Mouse (Mus musculus): ENCODE measurements at regions not wholly inside any gene's neighbourhood (a gene's known extent, or its start where the extent isn't known, plus 50 kb on each side); places are given as distances from the start of the nearest gene placed in this dataset.

DNA sequence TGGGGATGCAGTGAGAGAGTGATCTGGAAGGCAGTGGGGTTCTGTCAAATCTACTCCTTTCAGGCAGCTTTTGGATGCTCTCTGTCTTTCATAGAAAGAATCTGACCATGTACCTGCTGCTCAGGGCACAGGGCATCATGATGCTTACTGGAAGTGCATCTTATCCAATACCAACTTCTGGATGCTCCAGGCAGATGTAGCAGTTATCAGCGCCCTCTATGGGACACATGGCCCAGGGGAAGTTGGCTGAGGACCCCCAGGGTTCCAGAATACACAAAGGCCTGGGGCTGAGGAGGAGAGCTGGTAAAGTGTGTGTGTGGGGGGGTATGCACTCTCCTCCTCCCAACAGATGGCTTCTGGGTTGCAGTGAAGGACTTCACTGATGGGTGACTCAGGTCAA is 162.1 kb upstream of the Zc3h12a start:
- no peak overlapping the region for H3K4me2 ChIP-seq
- ATAC-seq (ENCODE audit: insufficient number of reproducible peaks, low FRiP score, low TSS enrichment, low read depth) = no peak
- WGBS = 29% methylated on average over 1 of the region's 1 CpGs

DNA sequence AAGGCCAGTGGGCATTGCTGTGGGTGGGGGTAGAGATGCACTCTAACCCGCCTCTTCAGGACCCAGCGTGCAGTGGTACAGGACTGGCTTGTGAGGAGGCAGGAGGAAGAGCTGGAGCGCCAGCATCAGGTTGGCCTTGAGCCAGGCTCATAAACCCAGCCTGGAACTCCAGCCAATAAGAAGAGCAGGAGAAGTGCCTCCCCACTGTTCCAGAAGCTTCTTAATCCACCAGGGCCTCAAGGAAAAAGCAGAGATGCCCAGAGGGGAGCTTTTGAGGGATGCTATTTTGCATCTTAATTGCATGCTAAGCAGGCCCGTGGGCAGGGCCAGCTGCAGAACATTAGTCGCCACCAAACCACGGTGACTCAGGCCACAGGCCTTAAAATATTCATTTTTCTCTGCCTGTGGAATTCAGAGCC is 161.4 kb upstream of the Zc3h12a start:
- Histone ChIP-seq H3K36me3 (no peaks in the 10 kb centered on the region), H3K27ac (no peak overlapping the region), H3K9ac (no peak overlapping the region), H3K27me3 (no peaks in the 10 kb centered on the region), H3K9me3 (no peaks in the 10 kb centered on the region), H3K4me2 (no peak overlapping the region), H3K4me3 (no peak overlapping the region), H3K4me1 (peaks cover 4% of the 10 kb centered on the region; the same call in 1 of the 2 replicates)
- ATAC-seq (ENCODE audit: insufficient number of reproducible peaks, low FRiP score, low TSS enrichment, low read depth) = no peak
- 32% methylated on average over 6 of the region's 6 CpGs for WGBS

More for the DNA sequence above, 162.1 kb upstream of the Zc3h12a start:
- H3K9ac ChIP-seq = no peak overlapping the region
- H3K4me3 ChIP-seq = no peak overlapping the region
- H3K27ac ChIP-seq = no peak overlapping the region
- H3K27me3 ChIP-seq = no peaks in the 10 kb centered on the region
- peaks cover 4% of the 10 kb centered on the region; the same call in 1 of the 2 replicates for H3K4me1 ChIP-seq
- no peaks in the 10 kb centered on the region for H3K36me3 ChIP-seq
- H3K9me3 ChIP-seq = no peaks in the 10 kb centered on the region

DNA sequence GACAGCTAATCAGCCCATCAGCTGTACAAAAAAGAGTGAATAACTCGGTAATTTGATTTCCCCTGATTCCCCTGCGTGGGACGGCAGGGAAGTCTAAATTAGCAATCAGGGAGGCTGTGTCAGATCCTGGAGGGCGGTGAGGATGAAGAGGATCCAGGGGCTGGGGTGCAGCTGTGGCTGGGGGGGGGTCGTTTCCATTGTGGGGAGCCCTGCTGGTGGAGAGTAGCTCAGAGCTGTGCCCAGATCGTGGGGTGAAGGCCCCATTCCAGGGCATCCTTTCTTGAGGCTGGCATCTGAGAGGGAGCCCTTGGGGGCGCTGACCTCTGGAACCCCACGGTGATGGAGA is 155.3 kb upstream of the Zc3h12a start:
- Histone ChIP-seq H3K27me3 (peaks cover 27% of the 10 kb centered on the region), H3K4me2 (no peak overlapping the region), H3K4me3 (no peak overlapping the region), H3K9me3 (no peaks in the 10 kb centered on the region), H3K9ac (no peak overlapping the region), H3K4me1 (no peaks in the 10 kb centered on the region), H3K27ac (no peak overlapping the region), H3K36me3 (no peaks in the 10 kb centered on the region)
- ATAC-seq (ENCODE audit: insufficient number of reproducible peaks, low FRiP score, low TSS enrichment, low read depth) = no peak
- 28% methylated on average over 8 of the region's 8 CpGs for WGBS

DNA sequence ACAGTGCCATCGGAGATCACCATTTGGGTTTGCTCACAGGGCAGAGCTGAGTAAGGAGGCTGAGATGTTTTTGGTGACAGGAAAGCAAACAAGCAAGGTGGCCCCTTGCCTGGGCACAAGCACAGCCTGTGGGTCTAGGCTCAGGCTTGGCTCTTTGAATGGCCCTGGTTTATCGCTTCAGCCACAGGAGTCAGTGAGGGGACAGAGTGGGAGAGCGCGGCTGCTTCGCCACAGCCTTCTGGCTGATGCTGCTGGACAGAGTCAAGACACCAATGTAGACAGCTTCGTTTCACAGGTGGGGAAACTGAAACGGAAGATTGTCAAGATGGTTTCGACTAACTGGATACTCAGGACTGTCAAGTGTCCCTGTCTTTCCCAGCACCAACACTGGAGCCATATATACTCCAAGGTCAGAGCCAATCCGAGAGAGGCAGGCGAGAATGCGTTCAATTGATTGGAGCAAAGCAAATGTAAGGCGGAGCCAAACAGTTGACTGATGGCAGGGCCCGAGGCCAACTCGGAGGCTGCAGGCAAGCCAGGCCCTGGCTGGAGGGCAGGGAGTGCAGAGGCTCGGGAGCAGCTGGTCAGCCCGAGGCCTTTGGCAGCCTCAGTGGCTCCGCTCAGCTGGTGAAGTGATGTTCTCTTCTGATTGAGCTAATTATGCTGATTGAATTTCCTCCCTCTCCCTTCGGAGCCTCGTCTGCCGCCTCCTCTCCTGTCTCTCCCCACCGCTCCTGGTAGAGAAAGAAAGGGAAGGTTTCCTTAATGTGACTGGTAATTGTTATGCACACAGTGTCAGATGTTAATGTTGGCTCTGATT is 154.7 kb upstream of the Zc3h12a start:
- H3K36me3 ChIP-seq = no peaks in the 10 kb centered on the region
- no peak overlapping the region for H3K4me2 ChIP-seq
- no peak overlapping the region for H3K9ac ChIP-seq
- no peak overlapping the region for H3K4me3 ChIP-seq
- no peaks in the 10 kb centered on the region for H3K9me3 ChIP-seq
- no peaks in the 10 kb centered on the region for H3K4me1 ChIP-seq
- H3K27me3 ChIP-seq = peaks cover 32% of the 10 kb centered on the region
- WGBS = 10% methylated on average over 21 of the region's 21 CpGs
- peak overlapping the region; percentile 61; the same call in 1 of the 2 replicates for H3K27ac ChIP-seq
- ATAC-seq (ENCODE audit: insufficient number of reproducible peaks, low FRiP score, low TSS enrichment, low read depth) = no peak

DNA sequence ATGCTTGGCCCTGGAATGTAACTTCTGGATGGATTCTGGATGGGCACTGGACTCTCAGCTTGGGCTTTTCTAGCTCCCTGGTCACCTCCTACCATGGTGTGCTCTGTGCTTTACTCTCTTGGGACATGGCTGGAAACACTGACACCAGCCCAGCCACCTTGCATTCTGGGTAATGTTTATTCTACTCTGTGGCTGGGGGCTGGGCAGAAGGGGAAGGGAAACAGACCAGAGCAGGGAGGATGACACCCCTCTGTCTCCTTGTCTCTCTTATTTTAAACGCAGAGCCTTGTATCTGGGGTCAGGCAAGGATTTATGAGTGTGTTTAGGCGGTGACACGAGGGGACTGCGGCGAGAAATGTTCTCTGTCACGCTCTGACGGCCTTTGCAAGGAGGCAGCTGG is 151.5 kb upstream of the Zc3h12a start:
- Histone ChIP-seq H3K9ac (no peak overlapping the region), H3K9me3 (no peaks in the 10 kb centered on the region), H3K27ac (no peak overlapping the region), H3K27me3 (peaks cover 64% of the 10 kb centered on the region), H3K4me3 (no peak overlapping the region), H3K36me3 (no peaks in the 10 kb centered on the region), H3K4me1 (no peaks in the 10 kb centered on the region), H3K4me2 (no peak overlapping the region)
- ATAC-seq (ENCODE audit: insufficient number of reproducible peaks, low FRiP score, low TSS enrichment, low read depth) = no peak
- WGBS = 45% methylated on average over 7 of the region's 7 CpGs

DNA sequence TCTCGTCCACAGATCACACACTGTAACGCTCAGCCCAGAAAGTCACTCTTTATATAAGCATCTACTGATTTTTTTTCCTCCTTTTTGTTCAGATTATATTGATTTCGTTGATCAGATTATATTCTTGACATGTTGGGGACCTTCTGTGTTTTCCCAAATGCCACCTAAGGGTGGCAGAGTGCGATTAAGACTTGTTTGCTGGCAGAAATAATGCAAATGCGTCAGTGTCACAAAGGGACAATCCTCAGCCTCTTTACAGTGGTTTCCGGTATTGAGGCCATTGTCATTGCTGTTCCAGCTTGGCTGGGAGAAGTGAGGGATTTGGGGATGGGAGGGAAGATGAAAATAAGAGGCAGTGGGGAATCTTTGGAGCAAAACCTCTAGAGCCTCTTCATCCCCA is 149.2 kb upstream of the Zc3h12a start:
- no peaks in the 10 kb centered on the region for H3K36me3 ChIP-seq
- no peak overlapping the region for H3K4me2 ChIP-seq
- no peak overlapping the region for H3K4me3 ChIP-seq
- H3K9me3 ChIP-seq = no peaks in the 10 kb centered on the region
- H3K4me1 ChIP-seq = no peaks in the 10 kb centered on the region
- WGBS = 67% methylated on average over 6 of the region's 6 CpGs
- no peak for ATAC-seq (ENCODE audit: insufficient number of reproducible peaks, low FRiP score, low TSS enrichment, low read depth)
- peaks cover 62% of the 10 kb centered on the region for H3K27me3 ChIP-seq
- no peak overlapping the region for H3K9ac ChIP-seq
- no peak overlapping the region for H3K27ac ChIP-seq

DNA sequence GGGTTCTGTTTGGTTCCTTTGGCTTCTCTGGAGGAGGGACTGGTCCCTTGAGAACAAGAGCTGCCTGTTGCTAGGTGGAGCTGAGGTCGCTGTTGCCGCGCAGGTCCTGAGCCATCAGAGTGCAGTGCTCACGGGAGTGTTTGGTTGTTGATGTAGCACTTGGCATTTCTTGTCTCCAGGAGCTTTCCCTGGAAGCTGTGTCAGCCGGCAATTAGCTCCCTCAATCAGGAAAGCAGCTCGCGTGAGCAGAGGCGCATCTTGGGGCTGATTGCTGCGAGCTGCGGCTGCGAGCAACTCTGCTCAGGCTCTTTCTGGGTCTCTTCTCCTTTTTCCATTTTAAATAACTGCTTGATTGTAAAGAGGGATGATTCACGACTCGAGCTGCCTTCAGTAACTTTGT is 147.6 kb upstream of the Zc3h12a start:
- H3K9me3 ChIP-seq = no peaks in the 10 kb centered on the region
- H3K9ac ChIP-seq = no peak overlapping the region
- H3K4me2 ChIP-seq = no peak overlapping the region
- no peak overlapping the region for H3K4me3 ChIP-seq
- no peak overlapping the region for H3K27ac ChIP-seq
- peaks cover 63% of the 10 kb centered on the region for H3K27me3 ChIP-seq
- no peaks in the 10 kb centered on the region for H3K4me1 ChIP-seq
- no peaks in the 10 kb centered on the region for H3K36me3 ChIP-seq
- WGBS = 2% methylated on average over 13 of the region's 13 CpGs
- ATAC-seq (ENCODE audit: insufficient number of reproducible peaks, low FRiP score, low TSS enrichment, low read depth) = no peak

DNA sequence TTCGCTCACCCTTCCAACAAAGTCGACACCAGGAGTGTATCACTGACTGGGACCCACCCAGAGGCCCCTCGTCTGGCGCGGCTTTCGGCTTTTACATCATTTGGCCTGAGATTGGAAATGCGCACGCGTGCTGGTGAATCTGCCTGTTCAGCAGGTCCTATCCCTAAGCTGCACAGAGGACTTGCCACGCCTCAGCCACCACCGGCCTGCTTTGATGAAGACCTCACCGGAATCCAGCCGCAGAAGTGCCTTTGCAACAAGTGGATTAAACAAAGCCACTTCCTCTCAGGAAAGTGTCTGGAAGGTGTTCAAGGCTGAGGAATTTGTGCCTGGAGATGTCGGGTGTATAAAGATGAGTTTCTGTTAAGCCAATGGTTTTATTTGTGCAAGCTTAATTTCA is 143.3 kb upstream of the Zc3h12a start:
- no peak overlapping the region for H3K9ac ChIP-seq
- no peaks in the 10 kb centered on the region for H3K4me1 ChIP-seq
- 75% methylated on average over 14 of the region's 14 CpGs for WGBS
- no peak overlapping the region for H3K4me2 ChIP-seq
- no peak for ATAC-seq (ENCODE audit: insufficient number of reproducible peaks, low FRiP score, low TSS enrichment, low read depth)
- H3K4me3 ChIP-seq = no peak overlapping the region
- peaks cover 50% of the 10 kb centered on the region for H3K27me3 ChIP-seq
- no peaks in the 10 kb centered on the region for H3K9me3 ChIP-seq
- no peak overlapping the region for H3K27ac ChIP-seq
- H3K36me3 ChIP-seq = no peaks in the 10 kb centered on the region

DNA sequence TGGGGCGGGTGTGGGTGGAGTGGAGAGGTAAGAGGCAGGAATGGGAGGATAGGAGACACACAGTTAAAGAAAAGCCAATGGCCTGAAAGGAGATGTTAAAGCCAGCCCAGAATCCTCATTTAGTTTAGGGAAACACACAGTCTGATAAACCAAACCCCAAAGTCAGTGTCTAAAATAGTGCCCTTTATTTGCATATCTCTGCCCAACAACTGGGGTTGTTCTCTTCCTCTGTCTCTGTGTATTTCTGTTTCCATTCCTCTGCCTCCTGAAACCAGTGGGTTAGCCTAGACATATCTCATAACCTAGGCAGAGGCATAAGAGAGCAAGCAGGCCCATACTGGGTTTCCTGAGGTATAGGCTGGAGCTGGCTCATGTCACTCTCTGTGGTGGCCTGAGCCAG is 138.6 kb upstream of the Zc3h12a start:
- H3K36me3 ChIP-seq = no peaks in the 10 kb centered on the region
- WGBS = 79% methylated on average over 1 of the region's 1 CpGs
- H3K4me3 ChIP-seq = no peak overlapping the region
- no peak overlapping the region for H3K9ac ChIP-seq
- H3K4me2 ChIP-seq = no peak overlapping the region
- no peaks in the 10 kb centered on the region for H3K4me1 ChIP-seq
- no peaks in the 10 kb centered on the region for H3K9me3 ChIP-seq
- ATAC-seq (ENCODE audit: insufficient number of reproducible peaks, low FRiP score, low TSS enrichment, low read depth) = no peak
- no peak overlapping the region for H3K27ac ChIP-seq
- peaks cover 31% of the 10 kb centered on the region for H3K27me3 ChIP-seq

DNA sequence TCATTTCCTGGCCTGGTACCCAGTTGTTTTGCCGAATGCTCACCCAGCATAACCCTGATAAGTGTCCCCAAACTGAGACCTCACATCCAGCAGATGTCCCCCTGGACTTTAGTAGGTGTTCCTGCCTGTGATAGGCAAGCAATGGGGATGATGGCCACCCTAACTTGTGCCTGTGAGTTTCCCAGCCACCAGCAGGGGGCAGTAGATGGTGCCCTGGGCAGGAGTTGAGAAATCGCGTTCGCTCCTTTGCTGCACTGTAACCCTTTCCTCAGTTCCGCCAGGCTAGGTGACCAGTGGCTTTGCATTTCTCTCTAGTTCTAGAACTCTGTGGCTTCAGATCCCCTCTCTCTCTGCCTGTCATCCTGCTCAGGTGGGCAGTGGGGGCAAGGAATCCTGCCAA is 137.9 kb upstream of the Zc3h12a start:
- H3K36me3 ChIP-seq = no peaks in the 10 kb centered on the region
- peaks cover 32% of the 10 kb centered on the region for H3K27me3 ChIP-seq
- H3K4me1 ChIP-seq = no peaks in the 10 kb centered on the region
- H3K4me2 ChIP-seq = no peak overlapping the region
- ATAC-seq (ENCODE audit: insufficient number of reproducible peaks, low FRiP score, low TSS enrichment, low read depth) = no peak
- 10% methylated on average over 5 of the region's 5 CpGs for WGBS
- no peak overlapping the region for H3K27ac ChIP-seq
- H3K9ac ChIP-seq = no peak overlapping the region
- no peak overlapping the region for H3K4me3 ChIP-seq
- no peaks in the 10 kb centered on the region for H3K9me3 ChIP-seq

DNA sequence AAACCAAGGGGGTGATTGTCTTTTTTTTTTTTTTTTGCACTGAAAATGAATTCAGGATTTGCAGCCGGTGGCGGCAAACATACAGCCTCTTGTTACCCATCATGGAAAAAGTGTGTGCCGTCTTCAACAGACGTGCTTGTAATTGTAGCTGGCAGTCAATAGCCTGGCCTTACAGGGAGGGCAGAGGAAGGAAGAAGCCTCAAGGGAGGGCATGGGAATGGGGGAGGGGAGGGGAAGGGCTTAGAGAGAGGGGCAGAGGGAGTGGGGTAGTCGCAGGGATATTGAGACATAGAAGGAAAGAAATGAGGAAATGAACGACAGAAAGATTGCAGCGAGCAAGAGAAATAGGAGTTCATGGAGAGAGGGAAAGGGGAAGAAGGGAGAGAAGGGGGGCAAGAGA is 137.4 kb upstream of the Zc3h12a start:
- Histone ChIP-seq H3K9ac (no peak overlapping the region), H3K4me2 (no peak overlapping the region), H3K36me3 (no peaks in the 10 kb centered on the region), H3K27ac (no peak overlapping the region), H3K4me1 (no peaks in the 10 kb centered on the region), H3K4me3 (no peak overlapping the region), H3K27me3 (peaks cover 35% of the 10 kb centered on the region), H3K9me3 (no peaks in the 10 kb centered on the region)
- ATAC-seq (ENCODE audit: insufficient number of reproducible peaks, low FRiP score, low TSS enrichment, low read depth) = no peak
- 39% methylated on average over 7 of the region's 7 CpGs for WGBS

DNA sequence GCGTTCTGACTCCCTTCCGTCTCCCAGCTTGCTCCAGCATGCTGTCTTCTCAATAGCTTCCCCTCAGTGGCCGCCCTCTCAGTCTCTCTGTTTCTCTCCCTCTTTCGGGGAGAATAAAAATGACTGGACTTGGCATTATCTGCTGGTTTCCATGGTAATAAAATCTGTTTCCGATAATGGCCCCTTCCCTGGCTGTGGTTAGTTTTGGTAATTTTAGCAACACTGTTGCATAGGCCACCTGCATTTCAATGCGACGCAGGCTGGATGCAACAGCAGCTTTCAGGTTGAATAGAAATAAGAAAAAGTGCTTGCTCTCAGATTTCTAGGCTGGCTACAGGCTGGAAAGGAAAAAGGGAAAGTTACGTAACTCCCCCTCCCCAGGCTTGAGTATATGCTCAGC is 133.9 kb upstream of the Zc3h12a start:
- H3K27me3 ChIP-seq = peaks cover 34% of the 10 kb centered on the region; the same call in 1 of the 2 replicates
- ATAC-seq (ENCODE audit: insufficient number of reproducible peaks, low FRiP score, low TSS enrichment, low read depth) = no peak

DNA sequence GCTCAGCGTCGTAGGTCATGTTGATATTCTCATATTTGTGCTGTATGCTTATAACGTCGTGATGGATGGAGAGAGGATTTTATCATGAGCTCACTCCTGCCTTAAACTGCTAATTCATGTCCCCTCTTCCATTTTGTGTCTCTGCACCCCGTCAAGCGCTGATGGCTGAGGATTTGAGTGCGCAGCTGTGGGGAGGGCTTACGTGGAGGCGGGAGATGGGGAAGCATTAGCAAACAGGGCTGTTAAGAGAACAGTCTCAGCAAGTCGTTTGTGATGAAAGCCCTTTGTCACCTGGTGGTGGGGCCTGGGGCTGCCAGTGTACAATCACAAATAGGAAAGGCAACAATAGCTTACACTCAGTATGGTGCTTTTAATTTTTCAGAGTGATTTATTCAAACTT is 131.7 kb upstream of the Zc3h12a start:
- no peaks in the 10 kb centered on the region for H3K9me3 ChIP-seq
- H3K4me2 ChIP-seq = no peak overlapping the region
- no peak overlapping the region for H3K27ac ChIP-seq
- peaks cover 21% of the 10 kb centered on the region; the same call in 1 of the 2 replicates for H3K27me3 ChIP-seq
- H3K4me1 ChIP-seq = no peaks in the 10 kb centered on the region
- 45% methylated on average over 10 of the region's 10 CpGs for WGBS
- no peaks in the 10 kb centered on the region for H3K36me3 ChIP-seq
- no peak overlapping the region for H3K9ac ChIP-seq
- ATAC-seq (ENCODE audit: insufficient number of reproducible peaks, low FRiP score, low TSS enrichment, low read depth) = no peak
- H3K4me3 ChIP-seq = no peak overlapping the region

More for the DNA sequence above, 133.9 kb upstream of the Zc3h12a start:
- no peaks in the 10 kb centered on the region for H3K9me3 ChIP-seq
- no peak overlapping the region for H3K4me2 ChIP-seq
- H3K36me3 ChIP-seq = no peaks in the 10 kb centered on the region
- no peak overlapping the region for H3K27ac ChIP-seq
- no peaks in the 10 kb centered on the region for H3K4me1 ChIP-seq
- no peak overlapping the region for H3K4me3 ChIP-seq
- WGBS = 64% methylated on average over 8 of the region's 8 CpGs
- H3K9ac ChIP-seq = no peak overlapping the region
